Mouse (Mus musculus): ENCODE measurements around the gene Cct3.
"Not testable (repeated sequence)": the region's sequence is repeated elsewhere in the genome, so short reads cannot be mapped to it uniquely, and the experiment has no call there.

Gene Cct3

GRCm38 (mm10) chr3:88361096-88361495 lies 64.2 kb downstream of the Cct3 start:
- DNase-seq (ENCODE audit: low spot score): no peak

GRCm38 (mm10) chr3:88361612-88362313 lies 64.8 kb downstream of the Cct3 start:
- no peak for DNase-seq (ENCODE audit: low spot score)

- no peak for DNase-seq (ENCODE audit: low spot score)
Measured at GRCm38 (mm10) chr3:88363700-88364099, 66.8 kb downstream of the Cct3 start.

- DNase-seq (ENCODE audit: low spot score): no peak
Measured at GRCm38 (mm10) chr3:88364337-88364736, 67.4 kb downstream of the Cct3 start, which contains the start of gene Paqr6. Gene Paqr6, plus strand, starts transcription at chr3:88364584.

GRCm38 (mm10) chr3:88365705-88366361 lies 68.9 kb downstream of the Cct3 start:
- DNase-seq (ENCODE audit: low spot score): no peak

- DNase-seq (ENCODE audit: low spot score): not testable (repeated sequence)
Measured at GRCm38 (mm10) chr3:88366830-88367428, 70.0 kb downstream of the Cct3 start.

- DNase-seq (ENCODE audit: low spot score): not testable (repeated sequence)
Measured at GRCm38 (mm10) chr3:88367517-88367916, 70.6 kb downstream of the Cct3 start.

- not testable (repeated sequence) for DNase-seq (ENCODE audit: low spot score)
Measured at GRCm38 (mm10) chr3:88368511-88368910, 71.6 kb downstream of the Cct3 start.
